Mouse (Mus musculus): ENCODE data around the gene Zfp385b. TPM values are rescaled to one million over a fixed set of nuclear protein-coding genes. Genes with fewer than 3 reads are reported as not detected.

Zfp385b gene
- polyA plus RNA-seq, 1 experiment from 2014 or later: 2.5 TPM

DNA sequence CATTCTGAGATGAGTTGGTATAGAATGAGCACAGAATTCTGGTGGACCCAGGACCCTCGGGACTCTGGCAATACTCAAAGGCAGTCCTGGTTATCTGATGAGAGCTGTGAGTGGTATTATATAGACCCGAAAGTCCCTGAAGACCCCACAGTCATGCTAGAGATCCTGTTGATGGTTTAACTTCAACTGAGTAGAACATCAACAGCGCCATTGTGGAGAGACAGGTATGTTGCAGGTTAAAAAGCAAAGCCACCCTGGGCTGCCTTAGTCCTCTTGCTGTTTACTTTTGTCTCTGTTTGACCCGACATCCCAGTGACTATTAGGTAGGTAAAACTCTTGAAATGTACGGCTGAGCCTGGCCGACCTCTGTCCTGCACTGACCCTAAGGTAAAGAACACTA is 431.3 kb downstream of the Zfp385b start:
- no peak for DNase-seq (ENCODE audit: low spot score)
- H3K36me3 ChIP-seq (ENCODE audit: control insufficient read depth, insufficient read depth, low read length): no peaks in the 10 kb centered on the region
- no peak for ATAC-seq (ENCODE audit: low FRiP score)
- no peak overlapping the region for H3K27ac ChIP-seq (ENCODE audit: low read depth, low read length)
- H3K4me3 ChIP-seq (ENCODE audit: low read depth, low read length): no peak overlapping the region
- WGBS: 80% methylated on average over 6 of the region's 6 CpGs
- no peak overlapping the region for H3K9ac ChIP-seq (ENCODE audit: low read depth, low read length)
- no peaks in the 10 kb centered on the region for H3K27me3 ChIP-seq (ENCODE audit: control insufficient read depth, insufficient read depth, low read length)
- H3K4me1 ChIP-seq (replicated peaks; ENCODE audit: control insufficient read depth, insufficient read depth, low read length): no peaks in the 10 kb centered on the region
- H3K9me3 ChIP-seq (ENCODE audit: control insufficient read depth, low read length): no peaks in the 10 kb centered on the region
- H3K4me2 ChIP-seq (replicated peaks; ENCODE audit: low read depth, low read length): no peak overlapping the region

DNA sequence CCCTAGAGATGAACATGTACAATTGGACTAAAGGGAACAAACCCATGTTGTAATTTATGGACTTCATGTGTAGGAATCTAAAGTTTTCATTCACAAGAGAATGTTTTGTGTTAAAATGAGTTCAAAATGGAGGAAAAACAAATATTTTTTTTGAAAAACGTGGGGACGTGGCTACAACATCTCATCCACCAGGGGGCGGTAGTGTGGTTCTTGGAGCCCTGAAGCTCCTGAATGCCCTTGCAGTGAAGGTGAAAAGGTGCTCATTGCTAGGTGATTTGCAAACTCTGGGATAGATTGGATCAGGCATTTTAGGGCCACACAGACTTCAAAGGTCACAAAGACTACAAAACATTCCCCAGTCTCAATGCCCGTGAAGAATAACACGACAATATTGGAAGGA is 432.9 kb downstream of the Zfp385b start:
- Histone ChIP-seq H3K27ac (ENCODE audit: low read depth, low read length) (no peak overlapping the region), H3K4me1 (replicated peaks; ENCODE audit: control insufficient read depth, insufficient read depth, low read length) (no peaks in the 10 kb centered on the region), H3K4me3 (ENCODE audit: low read depth, low read length) (no peak overlapping the region), H3K27me3 (ENCODE audit: control insufficient read depth, insufficient read depth, low read length) (no peaks in the 10 kb centered on the region), H3K9me3 (ENCODE audit: control insufficient read depth, low read length) (no peaks in the 10 kb centered on the region), H3K36me3 (ENCODE audit: control insufficient read depth, insufficient read depth, low read length) (no peaks in the 10 kb centered on the region), H3K9ac (ENCODE audit: low read depth, low read length) (no peak overlapping the region), H3K4me2 (replicated peaks; ENCODE audit: low read depth, low read length) (no peak overlapping the region)
- 30% methylated on average over 5 of the region's 5 CpGs for WGBS
- ATAC-seq (ENCODE audit: low FRiP score) (no peak), DNase-seq (ENCODE audit: low spot score) (peak; percentile 80)

- Histone ChIP-seq H3K9me3 (ENCODE audit: control insufficient read depth, low read length) (no peaks in the 10 kb centered on the region), H3K27ac (ENCODE audit: low read depth, low read length) (no peak overlapping the region), H3K4me3 (ENCODE audit: low read depth, low read length) (no peak overlapping the region), H3K27me3 (ENCODE audit: control insufficient read depth, insufficient read depth, low read length) (no peaks in the 10 kb centered on the region), H3K4me1 (replicated peaks; ENCODE audit: control insufficient read depth, insufficient read depth, low read length) (no peaks in the 10 kb centered on the region), H3K36me3 (ENCODE audit: control insufficient read depth, insufficient read depth, low read length) (no peaks in the 10 kb centered on the region), H3K9ac (ENCODE audit: low read depth, low read length) (no peak overlapping the region), H3K4me2 (replicated peaks; ENCODE audit: low read depth, low read length) (no peak overlapping the region)
- no peak for ATAC-seq (ENCODE audit: low FRiP score)
- 80% methylated on average over 5 of the region's 5 CpGs for whole genome bisulfite sequencing
- DNase-seq (ENCODE audit: low spot score): no peak
Measured at GRCm38 (mm10) chr2:77382766-77383165, 436.7 kb downstream of the Zfp385b start.

DNA sequence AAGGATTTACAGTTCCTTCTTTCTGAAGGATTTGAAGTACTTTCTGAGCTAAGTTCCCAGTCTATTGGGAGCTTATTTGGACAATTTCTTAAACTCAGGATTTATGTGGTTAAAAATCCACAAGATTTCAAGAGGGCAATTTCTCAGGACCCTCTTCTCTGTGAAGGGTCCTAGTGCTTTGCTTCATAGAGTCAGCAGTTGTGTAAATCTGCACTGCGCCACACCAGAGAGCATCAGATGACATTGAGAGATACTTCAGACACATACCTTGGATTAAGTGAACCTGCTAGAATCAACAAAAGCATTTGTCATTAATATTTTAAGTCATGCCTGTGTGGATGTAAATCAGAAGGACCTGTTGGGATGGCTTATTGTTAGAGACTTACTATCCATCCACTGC is 439.5 kb downstream of the Zfp385b start:
- Histone ChIP-seq H3K36me3 (ENCODE audit: control insufficient read depth, insufficient read depth, low read length) (no peaks in the 10 kb centered on the region), H3K9me3 (ENCODE audit: control insufficient read depth, low read length) (no peaks in the 10 kb centered on the region), H3K4me1 (replicated peaks; ENCODE audit: control insufficient read depth, insufficient read depth, low read length) (no peaks in the 10 kb centered on the region), H3K27me3 (ENCODE audit: control insufficient read depth, insufficient read depth, low read length) (no peaks in the 10 kb centered on the region), H3K4me3 (ENCODE audit: low read depth, low read length) (no peak overlapping the region), H3K27ac (ENCODE audit: low read depth, low read length) (no peak overlapping the region), H3K4me2 (replicated peaks; ENCODE audit: low read depth, low read length) (no peak overlapping the region), H3K9ac (ENCODE audit: low read depth, low read length) (no peak overlapping the region)
- ATAC-seq (ENCODE audit: low FRiP score): no peak
- 97% methylated on average over 1 of the region's 1 CpGs for WGBS
- DNase-seq (ENCODE audit: low spot score): no peak

- H3K9ac ChIP-seq (ENCODE audit: low read depth, low read length): no peak overlapping the region
- H3K4me1 ChIP-seq (replicated peaks; ENCODE audit: control insufficient read depth, insufficient read depth, low read length): no peaks in the 10 kb centered on the region
- no peak overlapping the region for H3K4me2 ChIP-seq (replicated peaks; ENCODE audit: low read depth, low read length)
- no peak overlapping the region for H3K4me3 ChIP-seq (ENCODE audit: low read depth, low read length)
- WGBS: 83% methylated on average over 5 of the region's 5 CpGs
- DNase-seq (ENCODE audit: low spot score) (no peak), ATAC-seq (ENCODE audit: low FRiP score) (no peak)
- H3K27me3 ChIP-seq (ENCODE audit: control insufficient read depth, insufficient read depth, low read length): no peaks in the 10 kb centered on the region
- H3K27ac ChIP-seq (ENCODE audit: low read depth, low read length): no peak overlapping the region
- H3K9me3 ChIP-seq (ENCODE audit: control insufficient read depth, low read length): no peaks in the 10 kb centered on the region
- no peaks in the 10 kb centered on the region for H3K36me3 ChIP-seq (ENCODE audit: control insufficient read depth, insufficient read depth, low read length)
Measured at GRCm38 (mm10) chr2:77379332-77379731, 440.1 kb downstream of the Zfp385b start.

DNA sequence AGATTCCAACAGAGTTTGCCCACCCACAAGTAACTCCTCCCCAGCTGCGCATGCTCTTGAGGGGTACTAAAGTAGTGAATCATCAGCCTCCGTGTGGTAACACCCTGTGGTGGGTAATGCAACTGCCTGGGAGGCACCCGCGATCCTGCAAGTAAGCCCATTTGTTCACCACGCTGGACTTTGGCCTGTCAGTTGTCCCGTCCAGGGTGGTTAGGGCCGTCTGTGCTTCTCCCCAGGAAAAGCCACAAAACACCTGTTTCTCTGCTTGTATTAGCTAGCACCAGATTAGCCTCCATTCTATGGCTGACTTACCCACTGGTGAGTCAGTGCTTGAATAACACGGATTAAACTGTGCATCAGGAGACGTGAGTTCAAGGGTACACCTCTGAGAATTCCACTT is 442.6 kb downstream of the Zfp385b start:
- no peak overlapping the region for H3K9ac ChIP-seq (ENCODE audit: low read depth, low read length)
- H3K27ac ChIP-seq (ENCODE audit: low read depth, low read length): no peak overlapping the region
- H3K36me3 ChIP-seq (ENCODE audit: control insufficient read depth, insufficient read depth, low read length): no peaks in the 10 kb centered on the region
- H3K4me1 ChIP-seq (replicated peaks; ENCODE audit: control insufficient read depth, insufficient read depth, low read length): no peaks in the 10 kb centered on the region
- H3K4me3 ChIP-seq (ENCODE audit: low read depth, low read length): no peak overlapping the region
- no peak overlapping the region for H3K4me2 ChIP-seq (replicated peaks; ENCODE audit: low read depth, low read length)
- ATAC-seq (ENCODE audit: low FRiP score): no peak
- H3K27me3 ChIP-seq (ENCODE audit: control insufficient read depth, insufficient read depth, low read length): no peaks in the 10 kb centered on the region
- 85% methylated on average over 9 of the region's 9 CpGs for WGBS
- no peaks in the 10 kb centered on the region for H3K9me3 ChIP-seq (ENCODE audit: control insufficient read depth, low read length)
- no peak for DNase-seq (ENCODE audit: low spot score)

- H3K4me1 ChIP-seq (replicated peaks; ENCODE audit: control insufficient read depth, insufficient read depth, low read length): no peaks in the 10 kb centered on the region
- H3K4me3 ChIP-seq (ENCODE audit: low read depth, low read length): no peak overlapping the region
- H3K36me3 ChIP-seq (ENCODE audit: control insufficient read depth, insufficient read depth, low read length): no peaks in the 10 kb centered on the region
- WGBS: 65% methylated on average over 8 of the region's 8 CpGs
- DNase-seq (ENCODE audit: low spot score): peak; percentile 9
- H3K27ac ChIP-seq (ENCODE audit: low read depth, low read length): no peak overlapping the region
- H3K4me2 ChIP-seq (replicated peaks; ENCODE audit: low read depth, low read length): no peak overlapping the region
- no peaks in the 10 kb centered on the region for H3K9me3 ChIP-seq (ENCODE audit: control insufficient read depth, low read length)
- no peaks in the 10 kb centered on the region for H3K27me3 ChIP-seq (ENCODE audit: control insufficient read depth, insufficient read depth, low read length)
- no peak overlapping the region for H3K9ac ChIP-seq (ENCODE audit: low read depth, low read length)
- ATAC-seq (ENCODE audit: low FRiP score): peak; percentile 49
Measured at GRCm38 (mm10) chr2:77375155-77375554, 444.3 kb downstream of the Zfp385b start.

- no peak overlapping the region for H3K27ac ChIP-seq (ENCODE audit: low read depth, low read length)
- no peaks in the 10 kb centered on the region for H3K4me1 ChIP-seq (replicated peaks; ENCODE audit: control insufficient read depth, insufficient read depth, low read length)
- H3K36me3 ChIP-seq (ENCODE audit: control insufficient read depth, insufficient read depth, low read length): no peaks in the 10 kb centered on the region
- ATAC-seq (ENCODE audit: low FRiP score) (no peak), DNase-seq (ENCODE audit: low spot score) (no peak)
- no peak overlapping the region for H3K9ac ChIP-seq (ENCODE audit: low read depth, low read length)
- 61% methylated on average over 4 of the region's 4 CpGs for WGBS
- H3K4me3 ChIP-seq (ENCODE audit: low read depth, low read length): no peak overlapping the region
- no peaks in the 10 kb centered on the region for H3K9me3 ChIP-seq (ENCODE audit: control insufficient read depth, low read length)
- no peak overlapping the region for H3K4me2 ChIP-seq (replicated peaks; ENCODE audit: low read depth, low read length)
- H3K27me3 ChIP-seq (ENCODE audit: control insufficient read depth, insufficient read depth, low read length): no peaks in the 10 kb centered on the region
Measured at GRCm38 (mm10) chr2:77369174-77369573, 450.3 kb downstream of the Zfp385b start.
